Mouse (Mus musculus): Measurements from ENCODE around the gene Trak2.
"Not testable (repeated sequence)": the region's sequence is repeated elsewhere in the genome, so short reads cannot be mapped to it uniquely, and the experiment has no call there.

The Trak2 gene

DNA sequence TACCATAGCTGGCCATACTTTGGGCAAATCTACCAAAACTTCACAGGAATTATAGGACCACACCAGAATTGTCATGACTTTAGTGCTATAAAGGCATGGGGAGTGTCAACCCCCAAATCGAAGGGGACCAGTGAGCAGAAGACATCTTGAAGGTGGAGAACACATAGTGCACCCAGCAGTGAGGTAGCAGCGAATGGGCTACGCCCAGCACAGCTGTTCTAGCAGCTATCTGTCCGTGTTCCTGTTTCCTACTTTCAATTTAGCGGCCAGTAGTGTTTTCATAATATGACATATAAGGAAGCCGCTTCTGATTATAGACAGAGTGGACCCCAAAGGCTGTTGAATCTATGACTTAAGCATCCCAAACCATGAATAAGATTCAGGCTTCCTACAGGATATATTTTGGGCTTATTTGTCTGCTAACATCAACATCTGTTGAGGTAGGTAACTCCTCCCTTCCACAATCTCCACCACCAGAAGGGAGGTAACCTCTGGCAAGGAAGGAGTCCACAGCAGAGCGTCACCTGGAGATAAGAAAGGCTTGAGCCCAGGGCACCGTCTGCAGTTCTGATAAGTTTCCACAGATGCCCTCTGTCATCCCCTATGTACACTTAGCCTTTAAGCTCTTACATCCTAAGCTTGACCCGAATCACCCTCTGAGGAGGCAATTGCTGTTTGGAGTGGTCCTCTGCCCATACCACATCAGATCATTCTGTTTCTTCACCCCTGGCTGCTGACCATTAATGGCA is 19.4 kb downstream of the Trak2 start:
- DNase-seq (ENCODE audit: low spot score) = no peak

DNA sequence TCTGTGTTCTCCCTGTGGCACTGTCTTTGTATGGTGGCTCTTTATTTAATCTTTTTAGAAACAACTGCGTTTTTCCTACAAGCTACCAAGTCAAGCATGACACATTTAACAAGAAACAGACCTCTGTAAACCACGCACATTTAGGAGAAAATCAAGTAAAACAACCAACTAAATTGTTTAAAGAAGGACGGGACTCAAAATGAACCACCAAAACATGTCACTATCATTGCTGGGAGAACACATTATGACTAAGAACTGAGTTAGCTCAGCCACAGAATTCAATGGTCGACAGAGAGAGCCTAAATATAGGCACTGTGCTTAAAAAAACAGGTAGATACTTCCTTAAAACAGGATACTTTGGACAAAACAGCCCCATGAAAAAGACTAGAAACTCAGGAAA is 20.2 kb downstream of the Trak2 start:
- no peak for DNase-seq (ENCODE audit: low spot score)

DNA sequence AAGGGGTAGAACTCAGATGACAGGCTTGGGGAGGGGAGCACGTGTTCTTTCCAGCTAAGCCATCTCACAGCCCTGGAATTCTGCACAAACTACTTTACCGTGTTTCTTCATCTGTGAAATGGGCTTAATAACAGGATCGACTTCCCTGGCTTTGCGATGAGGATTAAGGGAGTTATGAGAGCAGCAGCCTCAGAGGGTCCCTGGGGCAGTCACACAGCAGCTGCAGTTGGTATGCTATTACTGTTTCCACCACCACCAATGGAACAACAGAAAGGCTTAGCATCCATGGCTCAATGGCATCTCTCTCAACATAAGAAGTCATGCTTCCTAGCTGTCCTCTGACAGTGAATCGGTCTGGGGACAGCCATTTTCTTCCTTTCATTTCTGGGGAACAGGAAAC is 20.7 kb downstream of the Trak2 start:
- DNase-seq (ENCODE audit: low spot score) = no peak

DNA sequence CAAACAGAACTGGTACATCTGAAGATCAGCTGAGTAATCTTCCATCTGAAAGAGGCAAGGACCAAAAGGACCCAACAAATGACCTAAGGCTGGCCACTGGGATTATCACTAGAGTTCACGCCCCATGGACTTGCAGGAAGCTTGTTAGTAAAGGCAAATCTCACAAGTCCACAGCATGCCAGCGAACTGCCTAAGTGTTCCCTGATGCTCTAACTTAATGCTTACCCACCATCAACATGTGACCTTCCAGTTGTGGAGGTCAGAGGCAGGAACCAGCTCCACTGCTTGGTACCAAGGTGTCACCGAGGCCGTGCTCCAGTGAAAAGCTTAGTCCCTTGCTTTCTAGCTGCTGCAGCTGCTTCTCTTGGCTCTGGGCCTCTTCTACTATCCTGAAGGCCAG is 21.4 kb downstream of the Trak2 start:
- DNase-seq (ENCODE audit: low spot score) = no peak

DNA sequence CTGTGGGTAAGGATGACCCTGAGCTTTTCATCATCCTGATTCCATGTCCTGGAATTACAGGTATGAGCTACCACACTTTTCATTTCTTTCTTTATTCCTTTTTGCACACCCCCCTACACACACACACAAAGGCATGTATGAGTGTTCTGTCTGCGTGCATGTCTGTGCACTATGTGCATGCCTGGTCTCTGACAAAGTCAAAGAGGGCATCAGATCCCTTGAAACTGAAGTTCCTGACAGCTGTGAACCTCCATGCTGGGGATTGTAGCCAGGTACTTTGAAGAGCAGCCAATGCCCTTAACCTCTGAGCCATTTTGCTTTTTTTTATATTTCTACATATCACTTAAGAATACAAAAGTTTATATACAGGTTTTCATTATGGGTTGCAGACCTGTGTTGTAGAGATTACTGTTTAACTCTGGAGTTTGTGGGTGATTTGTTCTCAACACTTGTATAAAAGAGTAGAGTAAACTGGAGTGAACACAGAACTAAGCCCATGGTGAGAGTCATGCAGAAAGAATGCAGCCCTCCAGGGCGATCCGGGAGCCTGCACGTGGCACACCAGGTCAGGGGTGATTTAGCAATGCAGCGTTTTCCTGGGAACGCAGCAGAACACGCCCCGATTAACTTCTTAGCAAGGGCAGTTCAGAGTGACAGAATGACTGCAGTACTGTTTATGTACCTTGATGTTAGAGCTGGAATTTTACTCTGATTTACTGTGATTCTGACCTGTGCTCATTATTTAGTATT is 22.2 kb downstream of the Trak2 start:
- DNase-seq (ENCODE audit: low spot score) = peak; percentile 39

DNA sequence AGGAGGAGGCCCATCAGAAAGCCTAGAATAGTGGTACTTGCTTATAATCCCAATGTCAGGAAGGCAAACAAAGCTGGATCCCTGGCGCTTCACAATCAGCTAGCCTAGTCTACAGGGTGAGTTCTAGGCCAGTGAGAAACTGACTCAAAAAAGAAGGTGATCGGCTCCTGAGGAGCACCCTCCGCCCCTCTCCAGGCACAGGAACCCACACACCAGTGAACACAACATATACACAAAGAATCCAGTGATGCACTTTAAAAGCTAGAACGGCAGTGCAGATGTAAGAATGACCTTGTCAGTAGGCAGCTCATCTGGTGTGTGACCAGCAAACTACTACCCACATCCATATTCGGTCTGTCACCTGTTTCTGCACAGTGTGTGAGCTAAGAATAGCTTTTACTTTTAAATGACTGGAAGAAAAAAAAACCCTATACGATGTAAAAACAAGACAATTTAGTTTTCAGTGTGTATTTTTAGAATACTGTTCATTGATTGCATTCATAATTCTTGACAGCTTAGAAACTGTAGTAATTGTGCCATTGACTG is 23.6 kb downstream of the Trak2 start:
- DNase-seq (ENCODE audit: low spot score) = no peak

DNA sequence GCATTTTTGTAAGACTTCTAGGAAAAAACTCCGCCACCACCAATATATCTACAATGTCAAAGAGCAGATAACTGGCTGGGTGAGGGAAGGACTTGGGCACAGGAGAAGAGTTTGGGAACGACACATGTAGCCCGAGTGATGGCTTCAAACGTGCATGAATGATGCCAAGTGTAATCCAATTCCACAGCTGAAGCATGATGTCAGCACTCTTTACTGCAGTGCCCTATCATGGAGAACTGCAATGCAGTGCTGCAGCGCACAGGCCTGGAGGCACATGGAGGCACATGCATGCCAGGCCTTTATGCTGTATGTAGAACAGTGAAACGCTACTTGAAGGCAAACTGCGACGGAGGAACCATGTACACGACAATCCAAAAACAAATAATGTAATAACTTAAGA is 26.5 kb downstream of the Trak2 start:
- DNase-seq (ENCODE audit: low spot score) = no peak

DNA sequence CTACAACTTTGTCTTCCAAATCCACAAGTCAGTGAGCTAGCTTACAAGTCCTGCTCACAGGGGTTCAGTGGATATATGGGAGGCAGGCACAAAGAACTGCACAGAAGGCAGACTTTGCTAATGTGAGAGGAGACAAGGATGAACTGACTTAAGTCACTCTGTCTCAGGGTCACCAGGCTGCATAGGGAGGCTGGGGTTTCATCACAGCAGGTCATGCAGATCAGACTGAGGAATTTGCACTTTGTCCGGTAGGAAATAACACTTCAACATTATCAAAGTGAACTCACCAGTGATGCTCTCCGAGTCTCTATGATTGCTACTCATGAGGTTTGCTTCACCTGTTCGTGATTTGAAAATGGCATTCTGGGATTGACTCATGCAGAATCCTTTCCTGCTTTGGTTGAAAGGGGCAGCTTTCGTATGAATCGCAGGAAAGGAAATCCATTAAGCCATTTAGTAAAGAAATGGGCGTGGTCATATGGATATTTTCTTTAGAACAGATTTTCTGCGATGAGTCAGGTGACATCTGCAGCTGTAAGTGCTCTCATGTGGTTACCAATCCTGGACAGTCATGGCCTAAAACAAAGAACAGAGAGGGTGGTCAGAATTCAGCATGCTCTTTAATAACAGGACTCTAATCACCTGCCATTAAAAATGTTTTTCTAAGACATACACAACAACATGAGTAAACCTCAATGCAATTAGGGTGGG is 27.1 kb downstream of the Trak2 start:
- DNase-seq (ENCODE audit: low spot score) = no peak

DNA sequence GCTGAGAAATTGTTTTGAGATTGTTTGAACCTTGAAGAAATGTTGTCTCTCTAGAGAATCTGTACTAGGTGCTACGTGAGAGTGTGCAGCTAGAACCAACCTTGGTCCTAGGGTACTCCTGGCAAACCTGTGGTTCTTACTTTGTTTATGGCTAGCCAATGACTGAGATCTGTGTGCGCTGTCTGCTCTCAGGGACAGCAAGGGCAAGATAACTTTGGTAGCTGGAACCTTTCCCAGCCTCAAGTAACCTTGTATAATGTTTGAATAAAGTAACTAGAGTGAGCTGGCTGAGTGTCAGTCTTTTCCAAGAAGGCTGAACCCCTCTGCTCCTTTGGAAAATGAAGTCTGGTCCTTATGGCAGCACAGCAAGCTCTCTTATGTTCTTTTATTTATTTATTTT is 27.7 kb downstream of the Trak2 start:
- DNase-seq (ENCODE audit: low spot score) = no peak

DNA sequence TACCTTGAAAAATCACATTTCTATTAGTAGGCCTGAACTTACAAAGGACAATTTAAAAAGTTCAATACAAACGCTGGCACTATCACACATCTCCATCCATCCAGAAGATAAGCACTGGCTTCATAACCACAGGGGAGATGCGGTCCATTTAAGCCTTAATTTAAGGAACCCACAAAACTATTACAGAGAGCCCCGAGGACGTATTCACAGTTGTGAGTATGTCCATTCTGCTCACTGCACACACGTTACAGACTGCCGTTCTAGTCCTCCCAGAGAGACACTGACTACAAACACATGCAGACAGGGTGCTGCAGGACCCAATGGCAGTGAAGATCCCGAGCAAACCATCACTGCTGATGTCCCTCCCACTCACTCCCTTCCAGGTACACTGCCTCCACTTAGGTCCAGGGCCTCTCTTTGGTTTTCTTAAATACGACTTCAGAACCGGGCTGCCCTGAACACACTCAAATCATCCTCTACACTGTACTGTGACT is 35.6 kb downstream of the Trak2 start:
- no peak for DNase-seq (ENCODE audit: low spot score)

DNA sequence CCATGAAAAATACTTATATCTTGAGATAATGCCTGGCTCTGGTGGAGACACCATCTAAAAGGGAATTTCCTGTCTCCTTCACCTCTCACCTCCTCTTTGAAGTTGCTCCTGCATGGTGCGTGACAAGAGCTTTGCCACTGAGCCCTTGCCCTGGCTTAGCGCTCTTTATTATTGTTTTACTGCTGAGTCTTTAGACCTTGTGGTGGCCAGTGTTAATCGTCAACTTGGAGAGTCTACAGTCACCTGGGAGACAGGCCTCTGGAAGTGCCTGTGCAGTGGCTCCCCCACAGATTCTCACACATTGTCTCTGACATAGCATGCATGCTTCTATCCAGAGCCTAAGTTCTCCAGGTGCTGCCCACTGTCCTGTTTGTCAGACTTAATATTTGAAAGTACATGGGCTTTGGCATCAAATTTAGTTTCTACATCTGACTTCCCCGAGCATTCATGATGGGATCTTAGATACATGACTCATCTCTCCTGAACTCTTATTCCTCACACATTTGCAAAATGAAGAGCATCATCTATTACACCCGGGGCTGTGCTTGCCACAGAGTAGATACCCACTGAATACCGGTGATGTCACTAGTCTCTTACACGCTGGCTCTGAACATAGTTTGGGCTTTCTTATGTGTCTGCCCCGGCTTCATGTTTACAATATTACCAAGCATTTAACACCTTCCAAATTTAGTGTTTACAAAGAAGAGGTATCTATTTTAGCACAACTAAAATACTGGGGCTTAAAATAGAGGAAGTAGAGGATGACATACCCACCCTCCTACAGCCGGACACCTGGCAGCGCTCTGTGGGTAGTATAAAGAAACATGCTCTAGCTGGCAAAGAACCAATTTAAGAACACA is 36.3 kb downstream of the Trak2 start:
- DNase-seq (ENCODE audit: low spot score) = no peak

DNA sequence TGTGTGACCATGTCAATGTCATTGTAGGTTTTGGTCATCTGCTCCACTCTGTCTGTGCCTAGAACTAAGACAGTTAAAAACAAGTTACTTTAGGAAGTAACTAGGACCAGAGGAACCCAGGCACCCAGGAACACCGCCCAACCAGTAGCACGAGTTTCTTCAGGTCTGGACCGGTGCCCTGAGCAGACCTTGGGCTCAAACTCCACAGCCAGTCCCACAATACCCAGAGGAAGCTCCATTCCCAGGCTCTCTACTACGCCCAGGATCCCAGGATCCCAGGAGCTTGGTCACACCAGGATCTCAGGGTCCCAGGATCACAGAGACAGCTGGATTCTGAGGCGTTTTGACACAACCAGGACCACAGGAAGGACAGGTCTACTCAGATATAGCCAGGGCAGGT is 46.6 kb downstream of the Trak2 start:
- no peak for DNase-seq (ENCODE audit: low spot score)

DNA sequence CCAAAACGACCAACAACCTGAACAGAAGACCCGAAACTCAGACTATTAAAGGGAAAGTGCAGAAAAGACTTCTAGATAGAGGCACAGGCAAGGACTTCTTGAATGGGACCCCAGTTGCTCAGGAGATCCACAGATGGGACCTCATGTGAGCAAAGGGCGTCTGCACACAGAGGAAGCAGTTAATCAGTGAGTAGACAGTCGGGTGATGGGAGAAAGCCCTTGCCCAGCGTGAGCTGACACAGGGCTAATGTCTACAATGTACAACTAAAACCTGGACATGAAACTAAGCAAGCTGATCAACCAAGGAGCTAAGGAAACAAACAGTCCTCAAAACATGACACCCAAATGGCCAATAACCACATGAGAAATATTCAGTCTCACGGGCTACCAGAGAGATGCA is 55.7 kb downstream of the Trak2 start:
- no peak for DNase-seq (ENCODE audit: low spot score)

DNA sequence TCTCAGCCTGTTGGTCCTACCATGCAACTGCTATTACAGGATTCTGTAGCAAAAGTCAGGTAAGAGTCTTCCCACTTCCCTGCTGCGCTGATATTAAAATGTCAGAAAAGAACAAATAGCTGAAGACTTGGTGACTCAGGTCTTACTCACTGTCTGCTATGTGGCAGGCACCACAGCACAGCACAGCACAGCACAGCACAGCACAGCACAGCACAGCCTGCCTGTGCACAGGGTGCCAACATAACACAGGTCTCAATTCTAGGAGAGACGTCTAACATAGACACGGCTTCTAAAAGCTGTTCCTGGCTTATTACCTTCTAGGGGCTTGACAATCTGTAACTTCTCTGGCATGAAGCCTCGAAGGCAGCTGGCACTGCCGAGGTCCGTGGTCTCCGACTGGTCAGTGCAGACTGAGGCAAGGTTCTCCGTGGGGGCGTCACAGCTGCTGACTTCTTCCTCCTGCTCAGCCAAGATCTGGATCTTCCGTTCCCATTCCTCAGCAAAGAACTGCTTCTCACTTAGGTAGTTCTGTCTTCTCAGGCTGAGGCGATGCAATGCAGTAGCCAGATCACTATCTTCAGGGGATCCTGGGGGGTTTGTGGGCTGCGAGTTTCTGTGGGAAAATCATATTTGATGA is 63.5 kb downstream of the Trak2 start:
- no peak for DNase-seq (ENCODE audit: low spot score)

DNA sequence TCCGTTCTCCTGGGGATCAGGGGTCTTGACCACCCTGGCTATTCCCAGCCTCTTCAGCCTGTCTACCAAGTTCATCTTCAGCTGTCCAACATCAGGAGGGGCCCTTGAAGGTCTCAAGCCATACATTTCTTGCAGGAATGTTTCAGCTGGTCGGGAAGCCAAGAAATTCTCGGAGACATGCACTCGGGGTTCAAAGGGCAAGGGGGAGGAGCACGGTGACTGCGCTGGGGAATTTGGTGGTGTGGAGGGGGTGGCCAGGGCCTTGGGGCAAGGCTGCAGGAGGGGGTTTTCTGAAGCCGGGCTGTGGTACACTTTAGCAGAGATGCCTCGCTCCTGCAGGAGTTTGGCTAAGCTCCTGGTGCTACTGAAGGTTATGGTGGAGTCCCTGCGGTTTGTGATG is 69.5 kb downstream of the Trak2 start:
- DNase-seq (ENCODE audit: low spot score) = no peak

DNA sequence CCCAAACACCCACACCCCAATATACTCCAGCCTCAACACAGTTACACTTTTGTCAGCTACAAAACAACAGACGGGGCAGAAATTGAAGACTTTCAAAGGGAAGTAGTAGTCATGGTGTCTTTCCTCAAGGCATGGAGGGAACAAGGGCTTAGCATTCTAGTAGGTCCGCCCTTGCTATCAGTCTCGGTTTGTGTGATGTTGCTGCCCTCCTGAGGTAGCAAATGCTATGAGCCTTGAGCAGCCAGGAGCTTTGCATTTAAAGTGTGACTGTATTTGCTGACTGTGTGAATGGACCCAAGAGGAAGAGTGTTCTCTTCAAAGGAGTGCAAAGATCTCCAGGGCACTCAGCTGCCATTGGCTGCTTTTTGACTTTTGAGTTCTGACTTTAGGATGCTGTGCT is 75.7 kb downstream of the Trak2 start:
- DNase-seq (ENCODE audit: low spot score) = peak; percentile 21

DNA sequence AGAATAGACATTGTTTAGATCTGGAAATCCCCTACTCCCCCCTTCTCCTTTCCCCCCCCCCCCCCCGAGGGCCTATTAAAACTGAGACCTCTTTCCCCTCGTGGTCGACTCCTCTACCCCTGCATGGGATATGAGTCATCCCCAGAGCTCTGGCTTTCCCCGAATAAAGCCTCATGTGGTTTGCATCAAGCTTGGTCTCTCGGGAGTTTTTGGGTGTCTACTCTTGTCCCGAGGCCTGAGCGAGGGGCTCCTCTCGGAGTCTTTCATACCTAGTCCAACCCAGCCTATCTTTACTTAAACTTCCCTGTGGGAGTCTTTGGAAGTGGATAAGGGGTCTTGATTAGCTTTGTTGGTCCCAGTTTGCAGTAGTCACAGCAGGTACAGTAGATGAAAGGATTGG is 80.8 kb downstream of the Trak2 start:
- DNase-seq (ENCODE audit: low spot score) = not testable (repeated sequence)

DNA sequence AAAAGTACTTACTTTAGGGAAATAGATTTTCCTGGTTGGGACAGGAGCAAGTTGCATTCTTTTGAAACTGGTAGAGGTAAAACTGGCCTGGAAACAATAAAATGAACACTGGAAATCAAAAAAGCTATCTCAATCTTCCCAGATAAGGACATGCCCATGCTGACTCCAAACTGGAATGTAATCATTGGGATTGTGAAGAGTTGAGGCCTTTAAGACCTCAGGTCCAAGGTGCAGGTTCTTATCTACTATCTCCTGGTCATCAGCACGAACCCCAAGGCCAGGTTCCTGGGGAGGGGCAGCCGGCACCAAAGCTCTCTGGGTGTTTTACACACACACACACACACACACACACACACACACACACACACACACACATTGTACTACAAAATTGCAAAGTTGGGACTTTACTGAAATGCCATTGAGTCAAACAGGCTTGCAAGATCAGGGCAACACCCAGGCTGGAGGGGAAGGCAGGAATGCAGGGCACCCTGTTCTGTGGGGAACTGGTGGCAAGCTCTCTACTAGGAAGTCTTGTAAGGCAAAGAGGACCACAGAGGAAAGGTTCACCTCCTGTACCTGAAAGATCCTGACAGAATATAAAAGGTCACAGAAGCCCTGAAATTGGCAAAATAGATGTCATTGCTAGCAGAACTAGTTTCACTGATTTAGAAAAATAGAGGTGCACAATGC is 81.6 kb downstream of the Trak2 start:
- not testable (repeated sequence) for DNase-seq (ENCODE audit: low spot score)

DNA sequence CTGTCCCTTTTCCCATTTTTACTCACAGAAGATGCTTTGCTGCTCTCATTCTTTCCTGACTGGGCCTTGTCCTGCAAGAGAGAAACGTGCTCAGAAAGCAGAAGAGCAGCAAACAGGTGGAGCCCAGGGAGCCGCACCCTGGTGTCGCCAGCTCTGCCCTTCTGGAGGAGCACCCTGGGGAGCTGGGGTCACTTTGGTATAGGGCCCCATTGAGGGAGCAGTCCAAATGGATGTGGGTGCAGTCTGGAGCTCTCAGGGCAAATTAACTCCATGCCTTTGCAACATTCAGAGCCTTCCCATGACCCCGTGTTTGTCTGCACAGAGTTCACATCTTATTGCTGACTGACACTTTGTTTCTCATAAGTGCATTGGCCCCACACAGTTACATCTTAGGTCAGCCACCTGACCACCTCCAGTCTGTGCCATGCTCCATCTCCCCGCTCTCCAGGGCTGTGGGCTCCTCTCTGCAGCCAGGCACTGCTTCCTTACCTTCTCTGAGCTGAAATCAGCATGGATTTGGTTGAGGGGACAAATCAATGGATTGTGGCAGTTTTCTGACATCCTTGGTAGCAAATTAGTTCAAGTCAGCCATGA is 82.4 kb downstream of the Trak2 start:
- DNase-seq (ENCODE audit: low spot score) = not testable (repeated sequence)
